Mouse (Mus musculus) left cerebral cortex, postnatal 36 days (tissue): ENCODE data around the gene Nacc2. TPM values are rescaled to one million over a fixed set of nuclear protein-coding genes. Genes with fewer than 3 reads are reported as not detected.

Experiments
- DNase-seq, 2 experiments: peaks; one replicate each; pipeline ENCODE4 v3.0.0; 2021 to 2022; ENCODE audit warnings: low spot score in 2 of 2, mixed read lengths in 1 of 2
- intact Hi-C: fragments of 180-260 bp; cut with DNase I; formaldehyde crosslinking; loops from one replicate; pipeline ENCODE4 v1.15.1; 2025
- total RNA-seq, 2 experiments: library from RNA; stranded (reverse); gene quantifications; 2 replicates each; pipeline ENCODE4 v1.2.3; 2021

Nacc2 gene
- 10 to 100 TPM; 69.8 to 75.7 TPM for total RNA-seq

- intact Hi-C loops, result no loop called here
These were observed at the start of gene Nacc2 for GRCm38 (mm10) chr2:26123079-26123648. Gene Nacc2 (minus strand): TSS chr2:26123220.

GRCm38 (mm10) chr2:26172166-26172565 is 49.1 kb upstream of the Nacc2 start:
- no peak for DNase-seq
- intact Hi-C loops, result no loop called here

More at GRCm38 (mm10) chr2:26123079-26123648, at the start of gene Nacc2:
- no peak for DNase-seq

DNA sequence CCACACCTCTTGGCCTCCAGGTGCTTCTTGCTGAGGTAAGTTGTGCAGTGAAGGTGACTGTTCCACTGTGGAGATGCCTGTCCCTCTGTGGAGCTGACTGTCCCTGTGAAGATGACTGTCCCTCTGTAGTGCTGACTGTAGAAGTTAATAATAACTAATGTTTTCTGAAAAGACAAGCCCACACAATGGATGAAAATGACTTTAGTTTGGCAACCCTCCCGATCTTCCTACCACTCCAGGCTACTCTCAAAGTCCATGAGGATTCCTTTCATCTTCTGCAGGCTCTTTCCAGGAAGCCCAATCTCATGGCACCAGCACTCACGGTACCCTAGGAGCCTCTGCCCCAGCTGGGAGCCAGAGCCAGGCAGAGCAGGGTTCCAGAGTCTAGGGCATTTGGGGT is 47.4 kb upstream of the Nacc2 start:
- intact Hi-C loops, result no loop called here
- no peak for DNase-seq

DNA sequence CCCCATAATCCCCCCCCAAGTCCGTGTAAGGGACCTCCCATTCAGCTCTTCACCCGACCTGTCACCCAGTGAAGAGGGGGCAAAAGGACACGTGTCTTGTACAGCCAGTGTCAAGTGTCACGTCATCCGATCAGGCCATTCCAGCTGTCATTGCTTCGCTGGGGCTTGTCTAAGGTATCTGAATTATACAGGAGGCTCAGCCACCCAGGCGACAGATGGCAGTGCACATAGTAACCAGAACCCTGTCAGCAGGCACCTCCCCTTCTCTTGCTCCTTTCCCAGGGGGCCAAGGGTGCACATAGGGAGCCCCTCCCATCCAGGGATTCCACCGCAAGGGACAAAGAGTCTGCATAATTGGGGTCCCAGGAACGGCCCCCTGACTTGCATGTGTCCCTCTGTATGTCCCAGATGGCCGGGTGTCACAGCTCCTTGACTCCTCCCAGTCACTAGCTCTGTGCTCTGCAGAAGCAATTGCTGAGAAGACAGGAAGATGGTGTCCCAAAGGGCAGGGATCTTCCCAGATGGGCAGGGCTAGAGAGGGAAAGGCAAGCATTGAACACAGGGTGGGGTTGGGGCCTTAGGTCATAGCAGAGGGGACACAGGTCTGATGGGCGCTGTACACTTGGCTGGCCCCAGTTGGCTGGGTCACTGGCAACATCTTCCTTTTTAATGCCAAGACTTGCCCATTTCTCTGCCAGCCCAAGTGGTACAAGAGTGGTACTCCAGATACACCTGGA is 46.0 kb upstream of the Nacc2 start:
- no peak for DNase-seq
- intact Hi-C loops, result no loop called here

GRCm38 (mm10) chr2:26166890-26167289 is 43.9 kb upstream of the Nacc2 start:
- DNase-seq, result no peak
- intact Hi-C loops, result no loop called here

GRCm38 (mm10) chr2:26158064-26158463 is 35.0 kb upstream of the Nacc2 start:
- intact Hi-C loops, result no loop called here
- DNase-seq, result no peak

GRCm38 (mm10) chr2:26156191-26156977 is 33.4 kb upstream of the Nacc2 start:
- no peak for DNase-seq
- intact Hi-C loops, result no loop called here

- intact Hi-C loops, result loop anchor here (2.0 kb wide), 1 partner anchor 117 kb away; no protein-coding TSS in a partner anchor
- no peak for DNase-seq
These were observed 32.7 kb upstream of the Nacc2 start for GRCm38 (mm10) chr2:26155737-26156136.

- intact Hi-C loops, result loop anchor here (2.0 to 5.0 kb wide), 2 partner anchors 73 to 118 kb away; no protein-coding TSS in a partner anchor
- DNase-seq, result no peak
These were observed 31.6 kb upstream of the Nacc2 start for GRCm38 (mm10) chr2:26154586-26154985.

- intact Hi-C loops, result loop anchor here (2.0 to 5.0 kb wide), 2 partner anchors 73 to 119 kb away; no protein-coding TSS in a partner anchor
- no peak for DNase-seq
These were observed 30.9 kb upstream of the Nacc2 start for GRCm38 (mm10) chr2:26153909-26154340.

DNA sequence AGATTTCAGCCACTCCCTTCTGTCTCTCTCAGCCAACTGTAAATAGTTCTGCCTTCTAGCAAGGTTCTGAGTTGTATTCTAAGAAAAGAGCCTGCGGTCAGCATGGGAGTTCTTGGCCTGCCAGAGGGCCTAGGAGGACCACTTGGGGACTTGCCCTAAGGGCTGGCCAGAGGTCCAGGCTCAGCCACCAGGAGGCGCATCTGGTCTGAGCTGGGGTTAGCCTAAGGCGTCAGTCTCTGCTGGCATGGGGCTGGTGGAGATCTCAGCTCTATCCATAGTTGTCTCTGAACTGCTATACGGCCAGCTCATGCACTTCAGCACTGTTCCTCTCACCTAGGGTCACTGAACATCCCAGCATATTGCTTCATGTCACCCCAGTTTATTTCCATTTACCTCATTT is 30.3 kb upstream of the Nacc2 start:
- intact Hi-C loops, result loop anchor here (5.0 kb wide), 1 partner anchor 74 kb away; no protein-coding TSS in a partner anchor
- no peak for DNase-seq

- intact Hi-C loops, result loop anchor here (10.0 kb wide), 1 partner anchor 313 kb away; no protein-coding TSS in a partner anchor
- DNase-seq, result no peak
These were observed 24.8 kb upstream of the Nacc2 start for GRCm38 (mm10) chr2:26147706-26148370.

- no peak for DNase-seq
- intact Hi-C loops, result loop anchor here (10.0 kb wide), 1 partner anchor 312 kb away; no protein-coding TSS in a partner anchor
These were observed 23.5 kb upstream of the Nacc2 start for GRCm38 (mm10) chr2:26146337-26147042.

DNA sequence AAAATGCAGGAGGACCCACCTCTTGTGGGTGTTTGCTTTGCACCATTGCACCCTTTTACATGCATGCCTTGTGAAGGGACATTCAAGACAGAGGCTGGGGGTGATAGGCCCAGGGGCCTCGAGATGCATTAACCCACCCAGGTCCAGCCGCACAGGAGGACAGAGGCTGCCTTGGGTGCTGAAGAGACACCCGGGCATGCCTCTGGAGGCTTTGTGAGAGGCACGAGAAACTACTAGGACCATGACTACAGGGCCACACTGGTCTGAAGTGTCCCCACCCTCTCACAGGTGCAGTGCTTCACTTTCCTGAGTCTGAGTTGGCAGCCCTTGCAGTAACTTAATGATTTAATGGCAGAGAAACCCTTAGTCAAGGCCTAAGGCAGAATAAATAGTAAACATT is 22.1 kb upstream of the Nacc2 start:
- intact Hi-C loops, result loop anchor here (10.0 kb wide), 1 partner anchor 310 kb away; no protein-coding TSS in a partner anchor
- DNase-seq, result no peak

DNA sequence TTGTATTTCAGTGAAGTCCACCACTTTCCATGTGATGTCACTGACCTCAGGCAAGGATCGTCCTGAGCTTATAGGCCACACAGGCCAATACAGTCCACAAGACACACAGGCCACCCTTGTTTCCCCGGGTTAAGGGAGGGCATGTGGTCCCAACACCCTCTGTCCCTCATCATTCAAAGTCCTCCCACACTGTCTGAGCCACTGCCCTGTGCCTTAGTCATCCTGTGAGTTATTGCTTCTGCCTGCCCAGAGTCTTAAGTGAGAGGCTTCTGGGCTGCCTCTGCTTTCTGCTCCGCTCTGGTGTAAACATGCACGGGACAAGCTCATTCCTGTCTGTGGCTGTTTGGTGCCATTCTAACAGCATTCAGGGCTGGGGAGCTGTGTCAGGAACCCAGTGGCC is 21.3 kb upstream of the Nacc2 start:
- no peak for DNase-seq
- intact Hi-C loops, result loop anchor here (10.0 kb wide), 1 partner anchor 310 kb away; no protein-coding TSS in a partner anchor

- no peak for DNase-seq
- intact Hi-C loops, result loop anchor here (10.0 kb wide), 1 partner anchor 309 kb away; no protein-coding TSS in a partner anchor
These were observed 20.5 kb upstream of the Nacc2 start for GRCm38 (mm10) chr2:26143556-26143955.

- DNase-seq, result no peak
These were observed 20.0 kb upstream of the Nacc2 start for GRCm38 (mm10) chr2:26142986-26143385.

GRCm38 (mm10) chr2:26141893-26142635 is 19.0 kb upstream of the Nacc2 start:
- DNase-seq, result peak; percentile 54 to 57
- intact Hi-C loops, result loop anchor here (1.0 to 10.0 kb wide), 4 partner anchors 87 to 307 kb away; partner anchors contain the start of gene Ubac1

More at GRCm38 (mm10) chr2:26142986-26143385, 20.0 kb upstream of the Nacc2 start:
- intact Hi-C loops, result loop anchor here (1.0 to 10.0 kb wide), 2 partner anchors 119 to 308 kb away; no protein-coding TSS in a partner anchor
